Mouse (Mus musculus) neural tube, embryonic 11.5 days (tissue): ENCODE data around the gene Plch2. TPM values are rescaled to one million over a fixed set of nuclear protein-coding genes. Genes with fewer than 3 reads are reported as not detected.
A peak's percentile ranks its signal among the peaks of the same experiment; 100 is the strongest.

Experiments
- ATAC-seq: fragments of 200-750 bp; cut with Nextera tagmentation; 2 replicates; pipeline ENCODE4 v1.8.0; 2017; ENCODE audit warnings: moderate number of reproducible peaks, mild to moderate bottlenecking, moderate TSS enrichment, moderate library complexity; ENCODE audit not compliant: insufficient read depth, low FRiP score, low TSS enrichment
- DNase-seq: peaks from one replicate; pipeline ENCODE4 v3.0.0-alpha.2; 2015; ENCODE audit warnings: low spot score
- H3K27ac ChIP-seq: fragments of 300-500 bp; sonication (generic); 2 replicates; pipeline ENCODE4 v1.5.1; 2014; ENCODE audit warnings: low read depth, mild to moderate bottlenecking, low read length
- H3K27me3 ChIP-seq: fragments of 300-500 bp; sonication (generic); 2 replicates; pipeline ENCODE4 v1.6.1; 2014; ENCODE audit warnings: mild to moderate bottlenecking, low read length, mixed read lengths; ENCODE audit not compliant: control insufficient read depth, insufficient read depth
- H3K36me3 ChIP-seq: fragments of 300-500 bp; sonication (generic); 2 replicates; pipeline ENCODE4 v1.6.1; 2014; ENCODE audit warnings: mild to moderate bottlenecking, low read length, moderate library complexity, mixed read lengths; ENCODE audit not compliant: control insufficient read depth, insufficient read depth
- H3K4me1 ChIP-seq: fragments of 300-500 bp; sonication (generic); 2 replicates; pipeline ENCODE4 v1.6.1; 2014; ENCODE audit warnings: low read length, mixed read lengths; ENCODE audit not compliant: control insufficient read depth, insufficient read depth
- H3K4me2 ChIP-seq: fragments of 300-500 bp; sonication (generic); 2 replicates; pipeline ENCODE4 v1.6.1; 2014; ENCODE audit warnings: low read depth, mild to moderate bottlenecking, moderate library complexity
- H3K4me3 ChIP-seq: fragments of 300-500 bp; sonication (generic); 2 replicates; pipeline ENCODE4 v1.5.1; 2014; ENCODE audit warnings: low read depth, low read length
- H3K9ac ChIP-seq: fragments of 300-500 bp; sonication (generic); 2 replicates; pipeline ENCODE4 v1.6.1; 2014; ENCODE audit warnings: mild to moderate bottlenecking, low read length
- H3K9me3 ChIP-seq: fragments of 300-500 bp; sonication (generic); 2 replicates; pipeline ENCODE4 v1.6.1; 2016; ENCODE audit warnings: low read length; ENCODE audit not compliant: control insufficient read depth
- WGBS: fragments of 180-500 bp; shearing (Covaris S2); extraction: QIAGEN DNeasy Blood & Tissue Kit; methylation state at CpG from one replicate; pipeline ENCODE4 v1.1.7; 2014; 5-methylcytosine and 5-hydroxymethylcytosine counted together
- polyA plus RNA-seq: library from polyadenylated mRNA; unstranded; fragments of >200 nt; fragmentation: Nextera tagmentation; extraction: Ambion mirVana; gene quantifications from 2 replicates; pipeline ENCODE4 v1.2.1, GENCODE M21; 2014

The Plch2 gene
- polyA plus RNA-seq, 1 experiment from 2014 or later = 1.6 TPM

GRCm38 (mm10) chr4:155042606-155043288 lies 13.8 kb downstream of the Plch2 start:
- peak overlapping the region; percentile 35 for H3K4me3 ChIP-seq
- DNase-seq (no peak), ATAC-seq (no peak)
- 1% methylated on average over 59 of the region's 65 CpGs for WGBS
- no peak overlapping the region for H3K27ac ChIP-seq
- peak overlapping the region; percentile 38; the same call in 1 of the 2 replicates for H3K9ac ChIP-seq
- H3K36me3 ChIP-seq = no peaks in the 10 kb centered on the region
- peak overlapping the region; percentile 63 for H3K4me2 ChIP-seq
- H3K9me3 ChIP-seq = no peaks in the 10 kb centered on the region
- H3K27me3 ChIP-seq = peaks cover 32% of the 10 kb centered on the region
- H3K4me1 ChIP-seq = peaks cover 10% of the 10 kb centered on the region

GRCm38 (mm10) chr4:155040696-155041095 lies 15.9 kb downstream of the Plch2 start:
- Histone ChIP-seq H3K4me2 (no peak overlapping the region), H3K27ac (no peak overlapping the region), H3K27me3 (peaks cover 32% of the 10 kb centered on the region), H3K9me3 (no peaks in the 10 kb centered on the region), H3K4me3 (no peak overlapping the region), H3K9ac (peak overlapping the region; percentile 26; the same call in 1 of the 2 replicates), H3K36me3 (no peaks in the 10 kb centered on the region), H3K4me1 (peaks cover 10% of the 10 kb centered on the region)
- 74% methylated on average over 6 of the region's 6 CpGs for WGBS
- ATAC-seq (no peak), DNase-seq (no peak)

- H3K4me1 ChIP-seq = peaks cover 10% of the 10 kb centered on the region
- ATAC-seq (no peak), DNase-seq (peak; percentile 40)
- H3K27me3 ChIP-seq = peaks cover 30% of the 10 kb centered on the region
- no peaks in the 10 kb centered on the region for H3K36me3 ChIP-seq
- no peak overlapping the region for H3K4me3 ChIP-seq
- no peaks in the 10 kb centered on the region for H3K9me3 ChIP-seq
- no peak overlapping the region for H3K4me2 ChIP-seq
- no peak overlapping the region for H3K27ac ChIP-seq
- peak overlapping the region; percentile 26 for H3K9ac ChIP-seq
- 27% methylated on average over 9 of the region's 9 CpGs for WGBS
Measured at GRCm38 (mm10) chr4:155040197-155040596, 16.4 kb downstream of the Plch2 start.

- ATAC-seq = no peak
- 70% methylated on average over 13 of the region's 13 CpGs for WGBS
- H3K27me3 ChIP-seq = no peaks in the 10 kb centered on the region
Measured at GRCm38 (mm10) chr4:155034787-155035186, 21.8 kb downstream of the Plch2 start.

GRCm38 (mm10) chr4:155034202-155034601 lies 22.4 kb downstream of the Plch2 start:
- DNase-seq (no peak), ATAC-seq (no peak)
- Histone ChIP-seq H3K36me3 (no peaks in the 10 kb centered on the region), H3K4me3 (no peak overlapping the region), H3K9ac (no peak overlapping the region), H3K4me1 (peaks cover 9% of the 10 kb centered on the region), H3K27me3 (no peaks in the 10 kb centered on the region), H3K4me2 (no peak overlapping the region), H3K27ac (no peak overlapping the region), H3K9me3 (no peaks in the 10 kb centered on the region)
- WGBS = 18% methylated on average over 7 of the region's 7 CpGs

More at GRCm38 (mm10) chr4:155034787-155035186, 21.8 kb downstream of the Plch2 start:
- Histone ChIP-seq H3K36me3 (no peaks in the 10 kb centered on the region), H3K9ac (no peak overlapping the region), H3K9me3 (no peaks in the 10 kb centered on the region), H3K4me1 (peaks cover 9% of the 10 kb centered on the region), H3K4me2 (no peak overlapping the region), H3K27ac (no peak overlapping the region), H3K4me3 (no peak overlapping the region)
- DNase-seq = no peak

GRCm38 (mm10) chr4:155033115-155033514 lies 23.5 kb downstream of the Plch2 start:
- H3K9me3 ChIP-seq = no peaks in the 10 kb centered on the region
- no peaks in the 10 kb centered on the region for H3K27me3 ChIP-seq
- H3K27ac ChIP-seq = no peak overlapping the region
- no peak for DNase-seq
- no peak overlapping the region for H3K4me3 ChIP-seq
- no peak overlapping the region for H3K4me2 ChIP-seq
- no peak overlapping the region for H3K9ac ChIP-seq
- ATAC-seq = no peak
- H3K36me3 ChIP-seq = no peaks in the 10 kb centered on the region
- peaks cover 9% of the 10 kb centered on the region for H3K4me1 ChIP-seq
- 24% methylated on average over 6 of the region's 6 CpGs for WGBS

- Histone ChIP-seq H3K4me3 (no peak overlapping the region), H3K4me1 (peaks cover 3% of the 10 kb centered on the region), H3K27me3 (no peaks in the 10 kb centered on the region), H3K36me3 (no peaks in the 10 kb centered on the region), H3K4me2 (no peak overlapping the region), H3K9ac (no peak overlapping the region), H3K27ac (no peak overlapping the region), H3K9me3 (no peaks in the 10 kb centered on the region)
- ATAC-seq (no peak), DNase-seq (no peak)
- 81% methylated on average over 11 of the region's 11 CpGs for WGBS
Measured at GRCm38 (mm10) chr4:155024170-155025010, 32.2 kb downstream of the Plch2 start.

GRCm38 (mm10) chr4:155022228-155022855 lies 34.2 kb downstream of the Plch2 start:
- Histone ChIP-seq H3K4me2 (no peak overlapping the region), H3K4me1 (peaks cover 9% of the 10 kb centered on the region), H3K4me3 (no peak overlapping the region), H3K9me3 (no peaks in the 10 kb centered on the region), H3K27me3 (no peaks in the 10 kb centered on the region), H3K9ac (no peak overlapping the region), H3K27ac (no peak overlapping the region), H3K36me3 (no peaks in the 10 kb centered on the region)
- ATAC-seq (no peak), DNase-seq (no peak)
- WGBS = 70% methylated on average over 7 of the region's 7 CpGs
